ENCODE assay signal across 8 mouse cellular contexts in the genomic region with DNA sequence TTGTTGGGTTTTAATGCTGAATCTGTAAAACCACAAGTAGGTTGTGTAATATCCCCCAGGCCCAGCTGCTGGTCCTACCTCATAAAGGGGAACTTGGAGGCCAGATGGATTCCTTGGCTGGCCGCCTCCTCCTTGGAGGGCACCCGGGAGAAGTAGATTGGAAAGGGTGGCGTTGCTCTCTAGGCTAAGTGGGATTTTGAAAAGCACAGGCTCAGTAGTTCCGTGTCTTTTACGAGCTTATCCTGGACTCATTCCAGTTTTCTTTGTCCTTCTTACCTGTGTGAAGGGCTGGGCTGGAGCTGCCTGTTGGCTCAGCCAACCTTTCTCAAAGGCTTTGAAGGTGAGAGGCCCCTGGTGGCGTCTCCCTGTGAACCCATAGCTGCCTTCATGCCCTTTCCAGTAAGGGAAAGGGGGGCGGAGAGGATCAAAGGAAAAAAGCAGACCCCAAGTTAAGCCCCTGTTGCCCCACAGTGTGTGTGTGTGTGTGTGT. TPM values are rescaled to one million over a fixed set of nuclear protein-coding genes. Genes with fewer than 3 reads are reported as not detected.
DNase-seq lines count a peak whose midpoint lies in the region; ATAC-seq and TF ChIP-seq lines count a peak whose summit lies in the region.

No protein-coding gene starts in this region.

- DNase-seq in embryo, embryonic 11 days = peak; percentile 49
- DNase-seq in embryo, embryonic 10 days (ENCODE audit: low spot score) = no peak
- no peak for DNase-seq in embryonic facial prominence, embryonic 11.5 days (ENCODE audit: low spot score)
- peak; percentile 72 to 84 for DNase-seq in heart, adult 18-20 months
- peak; percentile 26 for DNase-seq in midbrain, postnatal 0 days (ENCODE audit: low spot score)
- DNase-seq in thymus, postnatal 4 days = no peak

- 32% methylated on average over 7 of the region's 7 CpGs for WGBS in embryonic facial prominence, embryonic 11.5 days
- 10% methylated on average over 6 of the region's 7 CpGs for WGBS in intestine, postnatal 0 days
- WGBS in limb, embryonic 15.5 days = 7% methylated on average over 7 of the region's 7 CpGs
- WGBS in midbrain, postnatal 0 days = 27% methylated on average over 7 of the region's 7 CpGs

- no peaks in the 10 kb centered on the region for H3K36me3 ChIP-seq in embryonic facial prominence, embryonic 11.5 days (replicated peaks; ENCODE audit: control insufficient read depth, insufficient read depth, low read depth, low read length)
- H3K36me3 ChIP-seq in intestine, postnatal 0 days (ENCODE audit: control insufficient read depth, insufficient read depth) = peaks cover 15% of the 10 kb centered on the region
- H3K36me3 ChIP-seq in limb, embryonic 15.5 days = no peaks in the 10 kb centered on the region
- no peaks in the 10 kb centered on the region for H3K36me3 ChIP-seq in midbrain, postnatal 0 days (ENCODE audit: insufficient read depth, low read length)

- no peak for TF ChIP-seq CTCF in intestine, postnatal 0 days (IDR thresholded peaks at IDR 0.05; ENCODE audit: low read depth)
- no peak; the same call in 1 of the 2 replicates for TF ChIP-seq CTCF in midbrain, postnatal 0 days (IDR thresholded peaks at IDR 0.05)

- peak; percentile 41 for ATAC-seq in embryonic facial prominence, embryonic 11.5 days (replicated peaks; ENCODE audit: insufficient number of reproducible peaks, low FRiP score, low TSS enrichment, low read depth)
- ATAC-seq in intestine, postnatal 0 days = peak; percentile 49
- peak; percentile 66 for ATAC-seq in limb, embryonic 15.5 days (ENCODE audit: insufficient number of reproducible peaks, low FRiP score, low TSS enrichment, low read depth)
- ATAC-seq in midbrain, postnatal 0 days (ENCODE audit: low FRiP score) = peak; percentile 33; the same call in 1 of the 2 replicates

- H3K27me3 ChIP-seq in embryonic facial prominence, embryonic 11.5 days (ENCODE audit: control insufficient read depth, insufficient read depth, low read length) = no peaks in the 10 kb centered on the region
- H3K27me3 ChIP-seq in intestine, postnatal 0 days (replicated peaks; ENCODE audit: control insufficient read depth, insufficient read depth, low read length) = no peaks in the 10 kb centered on the region
- no peaks in the 10 kb centered on the region for H3K27me3 ChIP-seq in limb, embryonic 15.5 days
- no peaks in the 10 kb centered on the region for H3K27me3 ChIP-seq in midbrain, postnatal 0 days (ENCODE audit: insufficient read depth, low read length)

- H3K4me2 ChIP-seq in embryonic facial prominence, embryonic 11.5 days (ENCODE audit: low read depth, low read length) = peak overlapping the region; percentile 25
- peak overlapping the region; percentile 74 for H3K4me2 ChIP-seq in intestine, postnatal 0 days (replicated peaks; ENCODE audit: low read depth)
- peak overlapping the region; percentile 55 for H3K4me2 ChIP-seq in limb, embryonic 15.5 days
- H3K4me2 ChIP-seq in midbrain, postnatal 0 days (ENCODE audit: low read depth, low read length, poor library complexity, severe bottlenecking) = peak overlapping the region; percentile 54

- no peak overlapping the region for H3K4me3 ChIP-seq in embryonic facial prominence, embryonic 11.5 days (ENCODE audit: low read depth, low read length)
- peak overlapping the region; percentile 43 for H3K4me3 ChIP-seq in intestine, postnatal 0 days (ENCODE audit: low read depth, low read length)
- peak overlapping the region; percentile 57 for H3K4me3 ChIP-seq in limb, embryonic 15.5 days
- peak overlapping the region; percentile 33; the same call in 1 of the 2 replicates for H3K4me3 ChIP-seq in midbrain, postnatal 0 days (ENCODE audit: low read depth, low read length)

- no peaks in the 10 kb centered on the region for H3K9me3 ChIP-seq in embryonic facial prominence, embryonic 11.5 days (replicated peaks; ENCODE audit: control insufficient read depth, low read length)
- no peaks in the 10 kb centered on the region for H3K9me3 ChIP-seq in intestine, postnatal 0 days (ENCODE audit: control insufficient read depth)
- H3K9me3 ChIP-seq in limb, embryonic 15.5 days = no peaks in the 10 kb centered on the region
- no peaks in the 10 kb centered on the region for H3K9me3 ChIP-seq in midbrain, postnatal 0 days (ENCODE audit: low read length)

- H3K9ac ChIP-seq in embryonic facial prominence, embryonic 11.5 days (replicated peaks; ENCODE audit: low read length) = peak overlapping the region; percentile 41
- H3K9ac ChIP-seq in intestine, postnatal 0 days (ENCODE audit: low read depth, low read length) = peak overlapping the region; percentile 47; the same call in 1 of the 2 replicates
- H3K9ac ChIP-seq in limb, embryonic 15.5 days = no peak overlapping the region
- H3K9ac ChIP-seq in midbrain, postnatal 0 days (replicated peaks; ENCODE audit: low read length, poor library complexity, severe bottlenecking) = no peak overlapping the region

- peaks cover 5% of the 10 kb centered on the region for H3K4me1 ChIP-seq in embryonic facial prominence, embryonic 11.5 days (ENCODE audit: control insufficient read depth, insufficient read depth, low read length)
- H3K4me1 ChIP-seq in intestine, postnatal 0 days (replicated peaks; ENCODE audit: control insufficient read depth, insufficient read depth, low read length) = peaks cover 5% of the 10 kb centered on the region; the same call in 1 of the 2 replicates
- peaks cover 52% of the 10 kb centered on the region for H3K4me1 ChIP-seq in limb, embryonic 15.5 days
- H3K4me1 ChIP-seq in midbrain, postnatal 0 days (ENCODE audit: insufficient read depth, low read length) = peaks cover 14% of the 10 kb centered on the region; the same call in 1 of the 2 replicates

- peak overlapping the region; percentile 88 for H3K27ac ChIP-seq in embryonic facial prominence, embryonic 11.5 days (replicated peaks; ENCODE audit: low read depth, low read length)
- H3K27ac ChIP-seq in intestine, postnatal 0 days (ENCODE audit: low read depth, low read length) = peak overlapping the region; percentile 92
- H3K27ac ChIP-seq in limb, embryonic 15.5 days = peak overlapping the region; percentile 98
- H3K27ac ChIP-seq in midbrain, postnatal 0 days (ENCODE audit: low read depth, low read length) = peak overlapping the region; percentile 68

RNA-seq across cellular contexts. Expression of a gene that starts 42.4 kb away (rescaled TPM):
- 178 and 190 TPM in 2 replicates for polyA plus RNA-seq in embryonic facial prominence, embryonic 11.5 days (2014; fragmentation: Nextera tagmentation; extraction: Ambion mirVana)
- 10 to 100 TPM; 82.5 to 82.7 TPM for total RNA-seq in heart, adult 18-20 months (2021)
- polyA plus RNA-seq in intestine, postnatal 0 days (2015; fragmentation: Nextera tagmentation; extraction: Ambion mirVana) = 100 and 106 TPM in 2 replicates
- polyA plus RNA-seq in limb, embryonic 15.5 days (2015; fragmentation: Nextera tagmentation; extraction: Ambion mirVana) = 161 and 163 TPM in 2 replicates
- 106 and 129 TPM in 2 replicates for total RNA-seq in midbrain, postnatal 0 days (2014; rRNA removed)
- 153 and 160 TPM in 2 replicates for polyA plus RNA-seq in midbrain, postnatal 0 days (2015; fragmentation: Nextera tagmentation; extraction: Ambion mirVana)

Comparison
In these comparisons a context has a peak if more than half of its experiments do, and no peak if none do; other contexts are left out.
1. DNase-seq: peak in embryo, embryonic 11 days (single experiment), heart, adult 18-20 months (2 of 2) and midbrain, postnatal 0 days (single experiment); none in embryo, embryonic 10 days (single experiment), embryonic facial prominence, embryonic 11.5 days (single experiment) and thymus, postnatal 4 days (single experiment).
2. H3K9ac ChIP-seq: peak in embryonic facial prominence, embryonic 11.5 days (single experiment) and intestine, postnatal 0 days (single experiment); none in limb, embryonic 15.5 days (single experiment) and midbrain, postnatal 0 days (single experiment).
3. Peak in every context shown above with its lines, with median percentiles within 50 percentile points of each other: ATAC-seq, H3K27ac ChIP-seq and H3K4me2 ChIP-seq.